Mouse (Mus musculus): ENCODE data around the gene Rela.

DNA sequence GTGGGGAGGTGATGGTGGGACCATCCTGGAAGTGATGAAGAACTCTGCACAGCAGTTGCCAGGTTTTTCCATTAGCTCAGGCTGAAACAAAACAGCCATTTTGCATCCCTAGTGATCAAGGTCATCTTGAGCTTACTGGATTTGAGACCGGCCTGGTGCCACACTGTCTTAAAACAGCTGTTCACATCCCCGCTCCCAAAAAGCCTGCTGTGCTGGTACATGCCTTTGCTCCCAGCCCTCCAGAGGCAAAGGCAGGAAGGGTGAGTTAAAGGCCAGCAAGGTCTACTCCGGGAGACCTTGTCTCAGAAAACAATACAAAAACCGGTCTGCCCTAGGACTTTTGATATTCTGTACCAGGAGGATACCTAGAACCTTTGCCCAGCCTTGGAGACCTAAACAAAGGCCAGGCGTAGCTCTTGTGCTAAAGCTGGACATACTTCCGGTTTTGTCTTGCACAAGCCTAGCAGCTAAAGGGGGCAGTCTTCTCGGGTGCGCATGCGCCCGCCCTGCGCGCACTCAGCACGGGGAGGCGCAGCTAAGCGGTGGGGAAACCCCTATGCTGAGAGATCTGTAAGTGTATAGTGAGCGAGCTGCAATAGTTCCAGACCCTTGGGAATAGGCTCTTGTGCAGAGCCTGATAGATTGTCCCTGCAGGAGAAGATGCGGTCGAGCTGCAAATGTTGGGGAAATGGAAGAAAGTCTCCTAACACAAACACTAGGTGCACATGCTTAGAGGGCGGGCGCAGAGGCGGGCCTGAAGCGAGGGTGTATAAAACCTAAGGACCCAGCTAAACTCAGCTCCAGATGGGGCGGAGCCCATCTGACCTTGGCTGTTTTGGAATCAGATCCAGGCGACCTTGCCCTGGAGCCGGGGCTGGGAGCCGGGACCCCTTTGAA is 11.4 kb downstream of the Rela start:
- TF ChIP-seq POLR2A (IDR thresholded peaks at IDR 0.05; ENCODE audit: insufficient read depth, low read depth, low read length) (0 out of 2 replicates have a peak, but pooled peaks have one; percentile 10), CTCF (IDR thresholded peaks at IDR 0.05; ENCODE audit: insufficient read depth, low read depth, low read length) (no peak)
